Mouse (Mus musculus) hindbrain, embryonic 13.5 days (tissue): ENCODE measurements around the gene Atp1b3. TPM values are rescaled to one million over a fixed set of nuclear protein-coding genes. Genes with fewer than 3 reads are reported as not detected.
"Not testable (repeated sequence)": the region's sequence is repeated elsewhere in the genome, so short reads cannot be mapped to it uniquely, and the experiment has no call there.

Experiments
- ATAC-seq: fragments of 200-750 bp; cut with Nextera tagmentation; 2 replicates; pipeline ENCODE4 v1.8.0; 2017; ENCODE audit warnings: moderate TSS enrichment; ENCODE audit not compliant: low FRiP score
- H3K27ac ChIP-seq: fragments of 300-500 bp; sonication (generic); 2 replicates; pipeline ENCODE4 v1.5.1; 2015; ENCODE audit warnings: inconsistent platforms, mild to moderate bottlenecking, moderate library complexity
- H3K27me3 ChIP-seq: fragments of 300-500 bp; sonication (generic); 2 replicates; pipeline ENCODE4 v1.6.1; 2015; ENCODE audit warnings: mild to moderate bottlenecking, inconsistent platforms
- H3K36me3 ChIP-seq: fragments of 300-500 bp; sonication (generic); 2 replicates; pipeline ENCODE4 v1.6.1; 2015; ENCODE audit warnings: mild to moderate bottlenecking, inconsistent platforms
- H3K4me1 ChIP-seq: fragments of 300-500 bp; sonication (generic); replicated peaks from 2 replicates; pipeline ENCODE4 v1.6.1; 2015; ENCODE audit warnings: inconsistent platforms
- H3K4me2 ChIP-seq: fragments of 300-500 bp; sonication (generic); 2 replicates; pipeline ENCODE4 v1.6.1; 2015; ENCODE audit warnings: inconsistent platforms, mild to moderate bottlenecking, moderate library complexity
- H3K4me3 ChIP-seq: fragments of 300-500 bp; sonication (generic); 2 replicates; pipeline ENCODE4 v1.5.1; 2015; ENCODE audit warnings: mild to moderate bottlenecking, inconsistent platforms
- H3K9ac ChIP-seq: fragments of 300-500 bp; sonication (generic); 2 replicates; pipeline ENCODE4 v1.6.1; 2015; ENCODE audit warnings: mild to moderate bottlenecking, inconsistent platforms
- H3K9me3 ChIP-seq: fragments of 300-500 bp; sonication (generic); 2 replicates; pipeline ENCODE4 v1.6.1; 2016; ENCODE audit warnings: inconsistent platforms
- WGBS: fragments of 180-500 bp; shearing (Covaris S2); methylation state at CpG from one replicate; pipeline ENCODE4 v1.1.7; 2015; 5-methylcytosine and 5-hydroxymethylcytosine counted together
- polyA plus RNA-seq: library from polyadenylated mRNA; unstranded; fragments of >200 nt; fragmentation: Nextera tagmentation; extraction: Ambion mirVana; gene quantifications from 2 replicates; pipeline ENCODE4 v1.2.1, GENCODE M21; 2015

Atp1b3 gene
- polyA plus RNA-seq = 176 and 187 TPM in 2 replicates

- Histone ChIP-seq H3K4me2 (peak within 1 kb of the TSS; percentile 74), H3K9ac (peak within 1 kb of the TSS; percentile 96), H3K9me3 (no peaks in the 10 kb centered on the region), H3K4me1 (peaks cover 26% of the 10 kb centered on the region), H3K27ac (peak within 1 kb of the TSS; percentile 94), H3K36me3 (no peaks in the 10 kb centered on the region), H3K27me3 (no peaks in the 10 kb centered on the region), H3K4me3 (peak within 1 kb of the TSS; percentile 89)
- peak; percentile 97 for ATAC-seq
- WGBS = under 1% methylated on average over 79 of the region's 81 CpGs
Observed at GRCm38 (mm10) chr9:96364141-96364838, at the start of gene Atp1b3. TSS of gene Atp1b3 (minus strand) at chr9:96364442.

GRCm38 (mm10) chr9:96412821-96413405 lies 48.7 kb upstream of the Atp1b3 start:
- Histone ChIP-seq H3K4me1 (no peaks in the 10 kb centered on the region), H3K27ac (no peak overlapping the region), H3K4me2 (no peak overlapping the region), H3K4me3 (no peak overlapping the region), H3K27me3 (no peaks in the 10 kb centered on the region), H3K9ac (no peak overlapping the region), H3K9me3 (no peaks in the 10 kb centered on the region), H3K36me3 (no peaks in the 10 kb centered on the region)
- 77% methylated on average over 9 of the region's 9 CpGs for WGBS
- no peak for ATAC-seq

GRCm38 (mm10) chr9:96404312-96404711 lies 40.1 kb upstream of the Atp1b3 start:
- H3K4me3 ChIP-seq = no peak overlapping the region
- H3K9me3 ChIP-seq = no peaks in the 10 kb centered on the region
- ATAC-seq = no peak
- H3K27ac ChIP-seq = no peak overlapping the region
- no peak overlapping the region for H3K4me2 ChIP-seq
- no peaks in the 10 kb centered on the region for H3K4me1 ChIP-seq
- WGBS = 89% methylated on average over 3 of the region's 3 CpGs
- no peaks in the 10 kb centered on the region for H3K27me3 ChIP-seq
- H3K9ac ChIP-seq = no peak overlapping the region
- H3K36me3 ChIP-seq = no peaks in the 10 kb centered on the region

GRCm38 (mm10) chr9:96399916-96400315 lies 35.7 kb upstream of the Atp1b3 start:
- WGBS = 87% methylated on average over 3 of the region's 3 CpGs
- not testable (repeated sequence) for H3K27me3 ChIP-seq, H3K36me3 ChIP-seq, H3K4me1 ChIP-seq, H3K27ac ChIP-seq, ATAC-seq, H3K9me3 ChIP-seq, H3K9ac ChIP-seq, H3K4me3 ChIP-seq, H3K4me2 ChIP-seq

GRCm38 (mm10) chr9:96399425-96399878 lies 35.2 kb upstream of the Atp1b3 start:
- H3K27ac ChIP-seq = no peak overlapping the region
- H3K4me3 ChIP-seq = no peak overlapping the region
- H3K9ac ChIP-seq = no peak overlapping the region
- 0 out of 2 replicates have a peak, but pooled peaks cover 4% of the 10 kb centered on the region for H3K4me1 ChIP-seq
- H3K36me3 ChIP-seq = no peaks in the 10 kb centered on the region
- 80% methylated on average over 6 of the region's 6 CpGs for WGBS
- H3K9me3 ChIP-seq = no peaks in the 10 kb centered on the region
- no peak overlapping the region for H3K4me2 ChIP-seq
- H3K27me3 ChIP-seq = no peaks in the 10 kb centered on the region
- no peak for ATAC-seq

GRCm38 (mm10) chr9:96398614-96399013 lies 34.4 kb upstream of the Atp1b3 start:
- Histone ChIP-seq H3K27me3 (no peaks in the 10 kb centered on the region), H3K9me3 (no peaks in the 10 kb centered on the region), H3K9ac (no peak overlapping the region), H3K4me1 (0 out of 2 replicates have a peak, but pooled peaks cover 4% of the 10 kb centered on the region), H3K27ac (no peak overlapping the region), H3K36me3 (no peaks in the 10 kb centered on the region), H3K4me3 (no peak overlapping the region), H3K4me2 (no peak overlapping the region)
- ATAC-seq = no peak
- WGBS = 33% methylated on average over 4 of the region's 4 CpGs

GRCm38 (mm10) chr9:96398165-96398564 lies 33.9 kb upstream of the Atp1b3 start:
- no peak overlapping the region for H3K27ac ChIP-seq
- H3K9ac ChIP-seq = no peak overlapping the region
- H3K4me3 ChIP-seq = no peak overlapping the region
- no peak overlapping the region for H3K4me2 ChIP-seq
- 0 out of 2 replicates have a peak, but pooled peaks cover 4% of the 10 kb centered on the region for H3K4me1 ChIP-seq
- ATAC-seq = no peak
- WGBS = 33% methylated on average over 8 of the region's 8 CpGs
- no peaks in the 10 kb centered on the region for H3K9me3 ChIP-seq
- H3K36me3 ChIP-seq = no peaks in the 10 kb centered on the region
- H3K27me3 ChIP-seq = no peaks in the 10 kb centered on the region

- 79% methylated on average over 16 of the region's 16 CpGs for WGBS
- no peaks in the 10 kb centered on the region for H3K36me3 ChIP-seq
- H3K9ac ChIP-seq = no peak overlapping the region
- H3K9me3 ChIP-seq = no peaks in the 10 kb centered on the region
- H3K4me3 ChIP-seq = no peak overlapping the region
- ATAC-seq = no peak
- no peak overlapping the region for H3K4me2 ChIP-seq
- H3K4me1 ChIP-seq = 0 out of 2 replicates have a peak, but pooled peaks cover 4% of the 10 kb centered on the region
- H3K27ac ChIP-seq = no peak overlapping the region
- no peaks in the 10 kb centered on the region for H3K27me3 ChIP-seq
Observed at GRCm38 (mm10) chr9:96394910-96395690, 30.9 kb upstream of the Atp1b3 start.

- Histone ChIP-seq H3K36me3 (no peaks in the 10 kb centered on the region), H3K4me1 (0 out of 2 replicates have a peak, but pooled peaks cover 4% of the 10 kb centered on the region), H3K27me3 (no peaks in the 10 kb centered on the region), H3K9ac (no peak overlapping the region), H3K27ac (no peak overlapping the region), H3K4me2 (no peak overlapping the region), H3K4me3 (no peak overlapping the region), H3K9me3 (no peaks in the 10 kb centered on the region)
- WGBS = 81% methylated on average over 2 of the region's 2 CpGs
- no peak for ATAC-seq
Observed at GRCm38 (mm10) chr9:96393731-96394235, 29.5 kb upstream of the Atp1b3 start.

- Histone ChIP-seq H3K27me3 (no peaks in the 10 kb centered on the region), H3K27ac (no peak overlapping the region), H3K4me1 (no peaks in the 10 kb centered on the region), H3K36me3 (no peaks in the 10 kb centered on the region), H3K4me2 (no peak overlapping the region), H3K9me3 (no peaks in the 10 kb centered on the region), H3K4me3 (no peak overlapping the region), H3K9ac (no peak overlapping the region)
- WGBS = 92% methylated on average over 5 of the region's 5 CpGs
- no peak for ATAC-seq
Observed at GRCm38 (mm10) chr9:96393112-96393511, 28.9 kb upstream of the Atp1b3 start.

- no peak overlapping the region for H3K4me3 ChIP-seq
- 89% methylated on average over 1 of the region's 1 CpGs for WGBS
- H3K36me3 ChIP-seq = no peaks in the 10 kb centered on the region
- no peaks in the 10 kb centered on the region for H3K27me3 ChIP-seq
- H3K27ac ChIP-seq = no peak overlapping the region
- no peak overlapping the region for H3K4me2 ChIP-seq
- H3K9ac ChIP-seq = no peak overlapping the region
- no peaks in the 10 kb centered on the region for H3K9me3 ChIP-seq
- ATAC-seq = no peak
- no peaks in the 10 kb centered on the region for H3K4me1 ChIP-seq
Observed at GRCm38 (mm10) chr9:96391921-96392320, 27.7 kb upstream of the Atp1b3 start.
